In genomic region chr2:31915112-31915511, GRCm38 (mm10) we compare ENCODE assay signal across 8 mouse cellular contexts. TPM values are rescaled to one million over a fixed set of nuclear protein-coding genes. Genes with fewer than 3 reads are reported as not detected.
A peak's percentile ranks its signal among the peaks of the same experiment; 100 is the strongest.
DNase-seq lines count a peak whose midpoint lies in the region; TF ChIP-seq lines count a peak whose summit lies in the region.
"Had no signal": no experiment of that assay in that cellular context is flagged by ENCODE, and none has a peak within 500 bp of the region (broad histone marks: within the 10 kb centered on the region; RNA-seq: fewer than 3 reads in every experiment).

No protein-coding gene starts in this region.

- H3K27ac ChIP-seq in small intestine, adult 2 months (ENCODE audit: insufficient read depth, low read depth, low read length) = no peak overlapping the region
- H3K27ac ChIP-seq: limb, embryonic 13.5 days had no signal

- TF ChIP-seq CTCF in small intestine, adult 2 months (IDR thresholded peaks at IDR 0.05; ENCODE audit: extremely low read depth, insufficient read length, insufficient replicate concordance, low read depth, low read length) = peak; percentile 87; the same call in 1 of the 2 replicates

- DNase-seq in CD4-positive helper T cell, adult 2 months (ENCODE audit: low read depth, low spot score) = peak; percentile 70
- DNase-seq in MN1 (ENCODE audit: low spot score) = peak; percentile 83
- DNase-seq in cerebellum, adult 9-11 months = peak; percentile 56
- peak; percentile 63 to 79 for DNase-seq in gastrocnemius, postnatal 4 days (ENCODE audit: low spot score in 2 of 2)
- DNase-seq in layer of hippocampus, adult 9-10 months (ENCODE audit: low spot score) = peak; percentile 63
- peak; percentile 65 to 78 for DNase-seq in lung, postnatal 4 days

- no peak overlapping the region for H3K4me3 ChIP-seq in small intestine, adult 2 months (ENCODE audit: low read depth, low read length)
- H3K4me3 ChIP-seq: limb, embryonic 13.5 days had no signal

- WGBS in small intestine, adult 2 months = 18% methylated on average over 4 of the region's 4 CpGs

- H3K36me3 ChIP-seq in small intestine, adult 2 months (ENCODE audit: control insufficient read depth, insufficient read depth, low read length) = no peaks in the 10 kb centered on the region
- H3K36me3 ChIP-seq: limb, embryonic 13.5 days had no signal

- no peak for TF ChIP-seq POLR2A in small intestine, adult 2 months (IDR thresholded peaks at IDR 0.05; ENCODE audit: low read depth, low read length)

- H3K4me1 ChIP-seq in small intestine, adult 2 months (ENCODE audit: control insufficient read depth, insufficient read depth, insufficient read length, low read length) = no peaks in the 10 kb centered on the region
- H3K4me1 ChIP-seq: limb, embryonic 13.5 days had no signal

- H3K27me3 ChIP-seq in small intestine, adult 2 months (ENCODE audit: control insufficient read depth, insufficient read depth, low read length) = no peaks in the 10 kb centered on the region
- H3K27me3 ChIP-seq: limb, embryonic 13.5 days had no signal

RNA-seq across cellular contexts. Expression of gene Lamc3, which starts 28.0 kb away (rescaled TPM):
- total RNA-seq in gastrocnemius, postnatal 4 days (2021) = under 1 TPM; 0.12 to 0.13 TPM
- polyA plus RNA-seq in small intestine, adult 2 months (2012; rRNA removed) = 2.2 and 4.4 TPM in 2 replicates

RNA-seq across cellular contexts. Expression of gene Aif1l, which starts 34.8 kb away (rescaled TPM):
- 10 to 100 TPM; 21.6 to 25.8 TPM for total RNA-seq in gastrocnemius, postnatal 4 days (2021)
- 0.47 and 0.80 TPM in 2 replicates for polyA plus RNA-seq in small intestine, adult 2 months (2012; rRNA removed)

RNA-seq across cellular contexts. Expression of gene Nup214, which starts 59.1 kb away (rescaled TPM):
- 10 to 100 TPM; 38.9 to 43.3 TPM for total RNA-seq in gastrocnemius, postnatal 4 days (2021)
- polyA plus RNA-seq in small intestine, adult 2 months (2012; rRNA removed) = 11.4 and 21.8 TPM in 2 replicates
